15 mouse cellular contexts compared by ENCODE assay signal in genomic region chr2:68794616-68795015, GRCm38 (mm10).
DNase-seq lines count a peak whose midpoint lies in the region; ATAC-seq lines count a peak whose summit lies in the region.
"Had no signal": no experiment of that assay in that cellular context is flagged by ENCODE, and none has a peak within 500 bp of the region (broad histone marks: within the 10 kb centered on the region; RNA-seq: fewer than 3 reads in every experiment).

No protein-coding gene starts in this region.

- no peak overlapping the region for H3K4me2 ChIP-seq in neural tube, embryonic 12.5 days (replicated peaks)
- H3K4me2 ChIP-seq in midbrain, embryonic 12.5 days (replicated peaks) = no peak overlapping the region
- H3K4me2 ChIP-seq: limb, embryonic 13.5 days had no signal

- no peak overlapping the region for H3K27ac ChIP-seq in neural tube, embryonic 12.5 days
- no peak overlapping the region for H3K27ac ChIP-seq in midbrain, embryonic 12.5 days (replicated peaks)
- H3K27ac ChIP-seq: heart, adult 2 months; limb, embryonic 13.5 days had no signal

- no peak for ATAC-seq in cerebellum, adult (ENCODE audit: insufficient number of reproducible peaks, low FRiP score, low TSS enrichment)
- ATAC-seq in neural tube, embryonic 12.5 days (ENCODE audit: low FRiP score, low read depth) = peak; percentile 53; the same call in 1 of the 2 replicates
- ATAC-seq in midbrain, embryonic 12.5 days (ENCODE audit: low FRiP score, low read depth) = peak; percentile 74

- H3K9ac ChIP-seq in neural tube, embryonic 12.5 days = no peak overlapping the region
- no peak overlapping the region for H3K9ac ChIP-seq in midbrain, embryonic 12.5 days (replicated peaks)
- H3K9ac ChIP-seq: limb, embryonic 13.5 days had no signal

- peak; percentile 14 to 17 for DNase-seq in cerebellum, postnatal 25 days
- DNase-seq in neural tube, embryonic 10.5 days (ENCODE audit: extremely low spot score, low spot score) = no peak
- no peak for DNase-seq in gastrocnemius, postnatal 14 days
- DNase-seq in adrenal gland, adult 18-20 months (ENCODE audit: low spot score in 2 of 2) = no peak
- DNase-seq in lung, postnatal 14 days = no peak
- DNase-seq: adrenal gland, postnatal 10 days; heart, adult 2 months; heart, postnatal 36 days; kidney, adult 18-20 months; kidney, postnatal 4 days; lung, adult 2 months had no signal

- H3K9me3 ChIP-seq in neural tube, embryonic 12.5 days = no peaks in the 10 kb centered on the region
- no peaks in the 10 kb centered on the region for H3K9me3 ChIP-seq in midbrain, embryonic 12.5 days
- H3K9me3 ChIP-seq: limb, embryonic 13.5 days had no signal

- no peaks in the 10 kb centered on the region for H3K27me3 ChIP-seq in neural tube, embryonic 12.5 days (replicated peaks)
- peaks cover 5% of the 10 kb centered on the region; the same call in 1 of the 2 replicates for H3K27me3 ChIP-seq in midbrain, embryonic 12.5 days
- H3K27me3 ChIP-seq: limb, embryonic 13.5 days had no signal

- intact Hi-C loops in gastrocnemius, postnatal 14 days (cut with DNase I; ENCODE audit: low total_unique reads) = no loop called here

- no peak overlapping the region for H3K4me3 ChIP-seq in neural tube, embryonic 12.5 days
- H3K4me3 ChIP-seq in midbrain, embryonic 12.5 days = no peak overlapping the region
- H3K4me3 ChIP-seq: heart, adult 2 months; limb, embryonic 13.5 days had no signal

- H3K4me1 ChIP-seq in neural tube, embryonic 12.5 days = no peaks in the 10 kb centered on the region
- no peaks in the 10 kb centered on the region for H3K4me1 ChIP-seq in midbrain, embryonic 12.5 days

- no peaks in the 10 kb centered on the region for H3K36me3 ChIP-seq in neural tube, embryonic 12.5 days
- no peaks in the 10 kb centered on the region for H3K36me3 ChIP-seq in midbrain, embryonic 12.5 days
- H3K36me3 ChIP-seq: limb, embryonic 13.5 days had no signal

- 27% methylated on average over 9 of the region's 9 CpGs for WGBS in neural tube, embryonic 12.5 days
- WGBS in midbrain, embryonic 12.5 days = 42% methylated on average over 9 of the region's 9 CpGs

Comparison
In these comparisons a context has a peak if more than half of its experiments do, and no peak if none do; other contexts are left out.
1. DNase-seq: peak in cerebellum, postnatal 25 days (2 of 2); none in neural tube, embryonic 10.5 days (single experiment), gastrocnemius, postnatal 14 days (single experiment), adrenal gland, adult 18-20 months (0 of 2) and lung, postnatal 14 days (single experiment).